Mouse (Mus musculus): ENCODE results near the gene Stat5a.

The Stat5a gene

DNA sequence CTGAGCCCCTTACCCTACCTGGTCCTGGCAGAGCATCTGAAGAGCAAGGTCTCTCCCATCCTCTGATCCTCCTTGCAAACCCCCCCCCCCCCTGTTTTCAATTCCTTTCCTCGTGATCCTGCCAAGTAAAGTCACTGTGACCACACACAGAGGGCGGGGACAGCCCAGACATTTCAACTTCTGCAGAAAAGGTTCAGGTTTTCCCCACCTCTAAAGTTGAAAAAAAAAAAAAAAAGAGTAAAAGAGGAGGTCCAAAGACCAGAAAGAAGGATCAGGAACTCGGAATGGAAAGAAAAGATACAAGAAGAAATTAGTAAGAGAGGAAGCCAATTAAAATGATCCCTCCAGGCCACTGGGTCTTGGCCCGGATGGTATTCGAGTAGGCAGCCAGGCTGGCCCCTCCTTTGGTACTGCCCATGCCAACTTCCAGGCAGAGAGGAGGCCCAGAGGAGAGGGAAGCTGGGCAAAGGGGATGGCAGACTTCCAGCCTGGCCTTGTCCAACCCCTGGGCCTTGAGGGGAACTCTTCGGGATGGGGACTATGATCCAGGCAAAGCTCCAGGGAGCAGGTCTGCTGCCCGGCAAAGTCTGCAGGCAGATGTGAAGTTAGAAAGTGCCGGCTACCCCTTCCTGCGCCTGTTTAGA is at the start of gene Stat5a:
Gene Stat5a (plus strand): TSS at position 417 of the 644 bp plus-strand sequence.
- DNase-seq (ENCODE audit: low spot score in 2 of 2) = peak; percentile 45 to 56

DNA sequence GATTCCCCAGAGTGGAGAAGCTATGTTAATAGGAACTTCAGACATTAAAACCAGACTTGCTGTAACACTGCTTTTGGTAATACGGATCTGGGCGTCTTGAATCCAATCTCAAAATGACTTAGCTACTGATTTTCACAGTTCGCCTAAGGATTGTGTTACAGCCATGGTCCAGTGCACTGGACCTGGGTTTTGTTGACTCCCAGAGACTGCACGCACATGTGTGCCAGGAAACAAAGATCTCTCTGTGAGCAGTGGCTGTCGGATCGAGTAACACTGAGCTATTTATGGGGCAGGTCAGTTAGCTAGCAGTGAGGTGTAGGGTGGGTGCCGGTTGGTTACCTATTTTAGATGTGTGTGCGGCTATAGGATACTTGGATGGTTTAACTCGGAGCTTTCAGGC is 48.6 kb upstream of the Stat5a start:
- no peak for DNase-seq (ENCODE audit: low spot score in 2 of 2)

DNA sequence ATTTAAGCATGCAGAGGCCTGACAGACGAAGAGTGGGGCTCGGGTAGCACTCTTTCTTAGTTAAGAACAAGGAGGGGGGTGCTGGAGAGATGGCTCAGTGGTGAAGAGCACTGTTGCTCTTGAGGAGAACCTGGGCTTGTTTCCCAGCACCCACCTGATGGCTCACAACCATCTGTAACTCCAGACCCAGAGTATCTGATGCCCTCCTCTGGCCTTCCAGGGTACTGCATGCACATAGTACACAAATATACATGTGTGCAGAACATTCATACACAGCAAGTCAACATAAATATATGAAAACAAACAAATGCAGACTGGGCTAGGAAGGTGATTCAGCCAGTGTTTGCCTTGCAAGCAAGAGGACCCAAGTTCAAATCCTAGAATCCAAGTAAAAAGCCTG is 48.0 kb upstream of the Stat5a start:
- no peak for DNase-seq (ENCODE audit: low spot score in 2 of 2)

DNA sequence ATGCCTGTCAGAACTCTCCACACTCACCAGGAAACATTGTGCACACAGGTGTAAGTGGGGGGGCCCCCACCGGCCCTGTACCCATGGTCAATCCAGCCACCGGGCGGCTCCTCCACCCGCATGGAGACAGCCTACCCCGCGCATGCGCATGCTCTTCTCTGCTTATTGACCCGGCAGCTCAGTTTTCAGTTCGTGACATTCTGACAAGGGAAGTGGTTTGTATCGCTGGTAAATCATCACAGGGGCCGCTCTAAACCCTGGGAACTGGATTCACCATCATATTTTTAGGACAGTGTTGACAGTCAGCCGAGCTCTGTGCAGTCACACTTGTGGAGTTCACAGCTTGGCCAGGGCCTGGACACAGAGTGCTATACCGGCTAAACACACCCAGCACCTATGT is 44.7 kb upstream of the Stat5a start:
- DNase-seq (ENCODE audit: low spot score in 2 of 2) = no peak

DNA sequence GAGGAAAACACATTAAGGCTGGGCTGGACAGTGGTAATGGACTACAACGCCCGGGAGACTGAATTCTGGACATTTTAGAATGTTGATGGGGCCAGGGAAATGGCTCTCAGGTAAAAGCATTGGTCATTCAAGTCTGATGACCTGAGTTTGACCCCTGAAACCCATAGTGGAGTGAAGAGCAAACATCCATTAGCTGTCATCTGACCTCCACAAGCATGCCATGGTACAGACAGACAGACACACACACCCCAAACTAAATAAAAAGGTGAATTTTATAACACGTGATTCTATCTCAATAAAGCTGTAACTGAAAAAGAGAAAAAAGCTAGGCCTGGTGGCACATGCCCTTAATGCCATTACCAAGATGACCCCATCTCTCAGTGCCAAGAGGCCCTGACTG is 42.8 kb upstream of the Stat5a start:
- no peak for DNase-seq (ENCODE audit: low spot score in 2 of 2)

- DNase-seq (ENCODE audit: low spot score in 2 of 2) = no peak
These were observed 42.4 kb upstream of the Stat5a start for GRCm38 (mm10) chr11:100816801-100817200.

DNA sequence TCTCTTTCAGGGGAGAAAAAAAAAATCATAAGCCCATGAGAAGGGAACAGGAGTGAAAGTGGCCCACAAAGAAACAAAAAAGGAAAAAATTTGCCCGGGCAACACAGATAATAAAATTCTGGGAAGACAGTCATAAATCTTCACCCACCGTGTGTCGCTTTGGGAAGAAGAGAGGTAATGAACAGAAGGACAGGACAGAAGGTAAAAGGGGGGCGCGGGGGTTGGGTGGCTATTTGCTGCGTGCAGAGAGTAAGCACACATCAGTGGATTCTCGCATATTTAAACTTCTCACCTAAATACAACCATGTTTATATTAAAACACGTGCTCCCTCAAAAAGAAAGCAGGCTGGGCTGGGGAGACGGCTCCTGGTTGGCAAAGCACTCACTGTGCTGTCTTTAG is 41.8 kb upstream of the Stat5a start:
- no peak for DNase-seq (ENCODE audit: low spot score in 2 of 2)

DNA sequence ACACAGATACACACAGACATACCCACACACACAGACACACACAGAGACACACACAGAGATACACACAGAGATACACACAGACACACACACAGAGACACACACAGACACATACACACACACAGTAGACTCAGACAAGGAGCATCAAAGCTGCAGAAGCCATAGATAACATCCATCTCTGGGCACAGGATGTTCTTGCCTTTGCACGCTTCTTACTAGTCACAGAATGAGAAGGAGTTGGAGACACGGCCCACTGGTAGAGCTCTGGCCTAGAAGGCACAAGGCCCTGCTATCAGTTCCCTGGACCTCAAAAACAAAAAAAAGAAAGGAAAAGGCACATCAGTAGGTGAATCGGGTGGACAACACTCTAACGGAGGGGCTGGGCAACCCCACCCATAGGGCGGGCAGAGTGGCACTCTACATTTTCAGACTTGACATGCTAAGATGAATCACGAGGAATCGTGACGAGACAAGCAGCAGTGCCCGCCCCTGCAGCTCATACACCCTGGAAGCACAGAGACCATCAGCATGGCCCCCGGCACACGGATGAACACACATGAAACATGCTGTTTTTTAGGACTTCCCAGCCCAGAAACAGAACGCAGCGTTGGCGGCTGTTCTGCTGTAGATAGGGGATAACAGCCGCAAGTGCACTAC is 40.7 kb upstream of the Stat5a start:
- DNase-seq (ENCODE audit: low spot score in 2 of 2) = no peak

DNA sequence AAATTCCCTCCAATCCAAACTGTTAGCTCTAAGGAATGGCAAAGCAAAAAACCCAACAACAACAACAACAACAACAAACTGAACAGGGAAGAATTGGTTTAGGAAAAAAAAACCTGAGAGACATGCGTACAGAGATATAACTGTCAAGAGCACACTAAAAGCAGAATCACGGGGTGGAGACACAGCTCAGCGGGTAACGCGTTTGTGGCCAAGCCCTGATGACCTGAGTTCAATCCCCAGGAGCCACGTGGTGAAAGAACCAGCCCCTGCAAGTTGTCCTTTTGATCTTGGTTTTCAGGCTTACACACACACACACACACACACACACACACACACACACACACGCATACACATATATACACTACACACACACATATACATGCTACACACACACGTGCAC is 40.1 kb upstream of the Stat5a start:
- DNase-seq (ENCODE audit: low spot score in 2 of 2) = no peak

- no peak for DNase-seq (ENCODE audit: low spot score in 2 of 2)
These were observed 39.5 kb upstream of the Stat5a start for GRCm38 (mm10) chr11:100819626-100820025.

DNA sequence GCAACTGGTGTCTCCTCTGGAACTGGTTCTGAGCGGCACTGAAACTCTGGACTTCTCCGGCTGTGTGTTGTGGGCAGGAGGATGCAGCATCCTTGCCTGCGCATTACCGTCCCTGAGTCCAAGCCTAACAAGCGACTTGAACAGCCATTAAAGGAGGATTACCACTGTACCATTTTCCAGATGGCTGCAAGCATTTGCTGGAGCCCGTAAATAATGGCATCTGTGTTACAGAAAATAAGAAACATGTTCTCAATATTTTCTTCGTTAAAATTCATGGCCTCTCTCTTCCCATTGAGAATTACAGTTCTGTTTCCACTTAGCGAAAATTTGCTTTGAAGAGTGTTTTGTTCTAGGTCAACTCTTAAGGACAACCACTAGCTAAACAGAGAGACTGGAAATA is 39.1 kb upstream of the Stat5a start:
- DNase-seq (ENCODE audit: low spot score in 2 of 2) = no peak

- DNase-seq (ENCODE audit: low spot score in 2 of 2) = no peak
These were observed 37.4 kb upstream of the Stat5a start for GRCm38 (mm10) chr11:100821605-100822220.

DNA sequence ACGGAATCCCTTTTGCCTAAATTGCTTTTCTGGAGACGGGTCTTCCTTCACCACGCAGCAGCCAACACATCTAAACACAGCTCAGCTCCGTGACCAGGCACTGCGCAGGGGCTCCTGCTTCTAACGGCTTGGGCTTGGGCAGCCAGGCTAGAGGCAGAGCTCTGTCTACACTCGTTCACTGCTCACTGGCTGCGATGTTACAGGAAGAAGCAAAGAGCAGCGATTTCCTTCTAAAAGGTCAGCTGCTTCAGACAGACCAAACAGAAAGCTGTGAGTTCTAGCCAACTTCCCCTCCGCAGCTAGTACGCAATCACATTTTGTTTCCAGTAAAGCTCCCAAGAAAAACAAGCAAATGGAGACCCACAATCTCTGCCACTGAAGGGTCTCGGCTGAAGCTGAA is 36.8 kb upstream of the Stat5a start:
- DNase-seq (ENCODE audit: low spot score in 2 of 2) = no peak

GRCm38 (mm10) chr11:100823543-100824313 is 35.4 kb upstream of the Stat5a start:
- DNase-seq (ENCODE audit: low spot score in 2 of 2) = peak in 1 of 2 experiments; percentile 39

DNA sequence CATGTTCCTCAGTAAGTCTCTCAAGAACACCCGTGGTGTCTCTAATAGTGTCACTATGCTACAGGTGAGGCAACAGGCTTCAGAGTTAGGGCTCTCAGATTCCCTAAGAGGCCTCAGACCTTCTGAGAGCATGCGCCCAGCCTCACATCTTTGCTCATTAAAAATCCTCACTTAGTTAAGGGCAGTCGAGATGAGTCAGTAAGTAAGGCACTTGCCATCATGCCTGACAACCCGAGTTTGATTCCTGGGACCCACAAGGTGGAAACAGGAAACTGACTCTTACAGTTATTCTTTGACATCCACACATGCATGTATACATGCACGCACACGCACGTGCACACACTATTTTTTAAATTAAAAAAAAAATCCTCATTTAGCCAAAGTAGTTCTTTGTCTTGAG is 34.7 kb upstream of the Stat5a start:
- no peak for DNase-seq (ENCODE audit: low spot score in 2 of 2)

GRCm38 (mm10) chr11:100825451-100825850 is 33.7 kb upstream of the Stat5a start:
- no peak for DNase-seq (ENCODE audit: low spot score in 2 of 2)

DNA sequence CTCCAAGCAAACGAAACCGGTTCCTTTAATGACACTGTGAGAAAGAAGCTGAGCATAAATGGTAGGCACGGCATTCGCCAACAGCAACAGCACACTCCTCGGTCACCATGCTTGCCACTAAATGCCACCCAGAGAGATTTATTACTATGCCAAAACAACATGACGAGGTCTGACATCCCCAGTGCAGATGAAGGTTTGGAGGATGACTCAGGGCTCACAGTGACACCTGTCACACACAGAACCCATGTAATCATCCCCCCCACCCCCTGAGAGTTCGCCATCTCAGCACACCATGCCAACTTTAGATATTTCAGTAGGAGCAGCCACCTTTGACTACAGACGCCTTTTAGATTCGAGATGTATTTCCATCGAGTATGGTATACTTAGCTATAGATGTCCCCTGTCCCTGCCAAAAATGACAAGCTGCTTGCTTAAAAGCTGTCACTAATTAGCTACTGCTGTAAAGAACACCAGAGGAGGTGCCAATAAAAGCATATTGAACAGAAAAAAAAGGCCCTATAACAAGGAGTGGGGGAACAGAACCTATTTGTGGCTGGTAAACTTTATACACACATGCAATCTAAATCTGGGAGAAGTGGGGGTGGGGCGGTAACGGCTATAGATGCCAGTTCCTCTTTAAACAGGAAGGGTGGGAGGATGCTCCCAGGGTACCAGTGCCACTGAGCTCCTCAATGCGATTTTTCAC is 32.8 kb upstream of the Stat5a start:
- peak; percentile 36 to 63 for DNase-seq (ENCODE audit: low spot score in 2 of 2)

- DNase-seq (ENCODE audit: low spot score in 2 of 2) = no peak
These were observed 30.4 kb upstream of the Stat5a start for GRCm38 (mm10) chr11:100828676-100829151.

DNA sequence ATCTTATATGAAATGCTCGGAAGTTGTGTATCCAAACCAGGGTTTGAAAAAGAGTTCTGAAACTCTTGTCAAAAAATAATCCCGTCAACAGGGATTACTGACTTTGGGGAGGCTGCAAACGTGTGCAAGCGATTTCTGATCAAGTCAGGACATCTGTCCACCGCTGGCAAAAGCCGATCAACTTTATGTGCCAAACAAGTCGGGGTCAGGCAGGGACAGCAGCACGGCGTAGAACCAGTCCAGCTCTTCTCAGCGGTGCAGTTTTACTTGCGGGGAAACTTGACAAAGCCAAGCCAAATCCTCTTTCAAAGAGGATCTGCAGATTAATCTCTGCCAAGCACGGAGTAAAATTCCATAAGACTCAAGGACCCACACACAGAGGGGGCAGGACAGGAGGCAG is 29.5 kb upstream of the Stat5a start:
- no peak for DNase-seq (ENCODE audit: low spot score in 2 of 2)

- DNase-seq (ENCODE audit: low spot score in 2 of 2) = no peak
These were observed 27.8 kb upstream of the Stat5a start for GRCm38 (mm10) chr11:100831396-100831795.

DNA sequence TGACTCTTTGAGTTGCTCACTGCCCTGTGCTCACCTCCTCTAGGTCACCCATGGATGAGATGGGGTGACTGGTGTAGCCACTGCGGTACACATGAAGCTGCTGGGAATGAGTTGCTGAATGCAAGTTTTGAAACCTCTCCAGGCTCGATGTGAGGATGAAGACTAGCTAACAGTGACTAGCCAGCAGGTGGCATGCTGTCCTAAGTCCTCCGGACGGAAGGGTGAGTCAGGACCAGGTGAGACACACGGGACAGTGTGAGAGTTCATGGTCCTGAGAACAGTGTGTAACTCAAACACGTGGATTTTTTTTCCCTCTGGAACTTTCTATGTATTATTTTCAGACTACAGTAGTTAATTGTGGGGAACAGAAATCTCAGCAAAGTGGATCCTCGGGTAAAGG is 25.7 kb upstream of the Stat5a start:
- no peak for DNase-seq (ENCODE audit: low spot score in 2 of 2)

Measured in frontal cortex, postnatal 10 days (tissue).